Mouse (Mus musculus): ENCODE measurements around the gene Dhodh.

Dhodh gene

DNA sequence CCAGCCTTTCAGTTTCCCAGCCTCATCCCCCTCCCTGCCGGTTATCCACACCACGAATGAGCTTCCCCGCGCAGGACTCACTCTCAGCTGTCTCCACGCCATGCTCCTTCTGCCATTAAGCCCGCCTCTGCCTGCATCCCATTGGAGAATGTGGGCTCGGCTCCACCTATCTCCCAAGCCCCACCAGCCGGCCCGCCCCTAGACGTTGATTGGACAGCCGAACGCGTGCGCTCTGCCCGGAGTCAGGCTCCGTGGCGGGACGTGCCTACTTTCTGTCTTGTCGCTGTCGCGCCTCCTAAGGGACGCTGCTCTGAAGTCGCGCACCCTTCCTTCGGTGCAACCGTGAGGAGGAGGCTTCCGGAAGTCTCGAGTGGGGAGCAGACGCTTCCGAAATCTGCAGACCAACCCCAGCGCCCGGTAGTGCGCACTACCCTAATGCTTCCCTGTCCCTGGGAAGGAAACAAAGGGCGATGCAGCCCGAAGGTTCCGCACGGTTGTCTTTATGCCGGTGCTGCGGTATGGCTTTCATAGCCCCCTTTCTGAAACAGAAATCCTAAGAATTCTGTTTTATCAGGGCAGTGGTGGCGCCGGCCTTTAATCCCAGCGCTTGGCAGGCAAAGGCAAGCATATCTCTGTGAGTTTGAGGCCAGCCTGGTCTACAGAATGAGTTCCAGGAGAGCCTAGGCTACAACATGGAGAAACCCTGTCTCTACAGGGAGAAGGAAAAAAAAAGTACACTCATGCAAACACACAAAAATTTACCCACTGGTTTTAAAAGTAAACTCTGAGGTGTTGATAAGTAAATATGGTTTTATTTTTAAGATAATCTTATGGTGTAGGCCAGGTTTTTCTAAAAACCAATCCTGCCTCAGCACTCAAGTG lies at the start of gene Dhodh:
Gene Dhodh, minus strand, starts transcription at position 403 of the 882 bp plus-strand sequence.
- peak; percentile 96 to 97 for DNase-seq (ENCODE audit: low spot score in 2 of 2)

DNA sequence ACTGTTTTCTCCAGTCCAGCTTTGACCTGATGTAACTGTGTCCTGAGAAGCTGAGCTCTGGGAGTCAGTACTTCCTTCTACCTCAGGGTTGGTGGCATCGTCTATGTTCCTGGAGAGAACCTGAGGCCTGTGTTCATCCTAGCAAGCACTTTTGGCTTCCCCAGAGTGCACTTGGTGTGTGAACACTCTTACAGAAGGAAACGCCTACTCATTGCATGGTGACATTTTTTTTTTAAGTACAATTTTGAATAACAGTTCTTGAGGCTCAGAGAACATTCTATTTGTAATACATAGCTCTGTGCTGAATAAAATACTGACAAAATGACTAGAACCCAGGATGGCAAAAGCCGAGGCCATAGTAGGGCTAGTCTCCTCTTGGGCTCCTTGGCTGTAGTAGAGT lies 48.4 kb upstream of the Dhodh start:
- no peak for DNase-seq (ENCODE audit: low spot score in 2 of 2)

DNA sequence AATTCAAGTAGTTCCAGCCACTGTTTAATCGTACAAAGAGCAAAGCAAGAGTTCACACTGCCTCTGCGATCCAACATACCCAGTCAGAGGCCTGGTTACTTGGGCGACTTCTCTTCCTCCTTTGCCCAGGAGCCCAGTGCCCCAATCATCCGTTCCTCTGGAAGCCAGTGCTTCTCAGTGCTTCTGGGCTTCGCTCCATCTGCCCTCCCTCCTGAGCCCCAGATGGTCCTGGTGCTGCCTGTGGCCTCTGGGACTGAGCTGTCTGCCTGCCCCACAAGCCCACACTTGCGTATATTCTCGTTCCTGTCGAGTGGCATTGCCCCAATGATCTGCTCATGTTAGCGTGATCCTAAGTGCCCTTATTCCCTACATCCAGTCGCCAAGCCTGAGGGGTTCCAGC lies 42.3 kb upstream of the Dhodh start:
- DNase-seq (ENCODE audit: low spot score in 2 of 2), result no peak

GRCm38 (mm10) chr8:109648469-109648868 lies 40.0 kb upstream of the Dhodh start:
- no peak for DNase-seq (ENCODE audit: low spot score in 2 of 2)

GRCm38 (mm10) chr8:109647331-109647730 lies 38.9 kb upstream of the Dhodh start:
- DNase-seq (ENCODE audit: low spot score in 2 of 2), result no peak

DNA sequence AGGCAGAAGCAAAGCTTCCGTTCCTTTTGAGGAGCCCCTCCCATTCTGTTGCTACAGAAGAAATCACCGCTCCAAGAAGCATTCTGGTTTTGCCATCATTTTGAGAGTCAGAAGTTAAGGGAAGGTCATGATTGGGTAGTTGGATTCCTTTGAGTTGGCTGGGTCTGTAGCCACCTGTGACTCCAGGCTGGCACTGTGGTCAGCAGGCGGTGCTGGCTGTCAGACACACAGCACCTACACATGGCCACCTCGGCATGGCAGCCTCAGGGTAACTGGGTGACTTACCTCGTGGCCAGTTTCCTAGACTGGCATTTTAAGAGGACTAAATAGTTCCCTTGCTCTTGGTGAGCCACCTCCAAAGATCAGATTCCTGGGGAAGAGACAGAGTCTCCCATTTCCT lies 32.8 kb upstream of the Dhodh start:
- DNase-seq (ENCODE audit: low spot score in 2 of 2), result no peak

GRCm38 (mm10) chr8:109640410-109640809 lies 31.9 kb upstream of the Dhodh start:
- no peak for DNase-seq (ENCODE audit: low spot score in 2 of 2)

GRCm38 (mm10) chr8:109638851-109639250 lies 30.4 kb upstream of the Dhodh start:
- no peak for DNase-seq (ENCODE audit: low spot score in 2 of 2)

DNA sequence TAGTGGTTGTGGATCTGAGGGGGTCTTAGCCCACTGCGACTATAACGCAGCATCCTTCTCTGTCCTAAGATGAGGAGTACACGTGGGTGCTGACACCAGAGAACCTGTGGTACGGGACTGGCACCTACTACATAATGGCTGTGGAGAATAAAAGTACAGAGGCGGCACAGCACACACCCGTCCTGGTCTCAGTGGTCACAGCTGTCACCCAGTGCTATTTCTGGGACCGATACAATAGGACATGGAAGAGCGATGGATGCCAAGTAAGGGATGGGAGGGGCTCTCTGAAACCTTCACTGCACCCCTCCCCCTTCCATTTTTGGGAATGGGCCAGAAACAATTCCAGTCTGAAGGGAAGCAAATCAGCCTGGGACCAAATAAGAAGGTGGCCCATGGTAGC lies 26.7 kb upstream of the Dhodh start:
- no peak for DNase-seq (ENCODE audit: low spot score in 2 of 2)

- no peak for DNase-seq (ENCODE audit: low spot score in 2 of 2)
These were observed 24.0 kb upstream of the Dhodh start for GRCm38 (mm10) chr8:109632498-109632897.

- DNase-seq (ENCODE audit: low spot score in 2 of 2), result no peak
These were observed 20.2 kb upstream of the Dhodh start for GRCm38 (mm10) chr8:109628638-109629037.

DNA sequence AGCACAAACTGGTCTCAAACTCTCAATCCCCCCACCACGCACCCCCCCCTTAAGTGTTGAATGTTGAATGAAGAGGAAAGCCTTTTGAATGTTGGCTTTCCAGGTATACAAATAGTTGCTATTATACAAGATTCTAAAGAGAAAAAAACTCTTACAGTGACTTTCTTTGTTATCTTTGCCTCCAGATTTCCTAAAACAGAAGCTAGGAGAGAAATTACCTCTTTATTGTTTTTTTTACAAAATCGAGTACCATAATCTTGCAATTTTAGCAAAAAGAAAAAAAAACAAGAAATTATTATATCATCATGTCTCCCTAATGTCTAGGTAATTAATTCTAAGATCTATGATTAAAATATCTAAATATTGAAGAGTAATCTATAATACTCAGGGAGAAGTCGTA lies 7.1 kb upstream of the Dhodh start:
- no peak for DNase-seq (ENCODE audit: low spot score in 2 of 2)

- no peak for DNase-seq (ENCODE audit: low spot score in 2 of 2)
These were observed 6.1 kb upstream of the Dhodh start, which contains the start of gene Pkd1l3 for GRCm38 (mm10) chr8:109614243-109615210. Gene Pkd1l3 (plus strand): TSS chr8:109614517.

- DNase-seq (ENCODE audit: low spot score in 2 of 2), result no peak
These were observed 655 bp upstream of the Dhodh start for GRCm38 (mm10) chr8:109609153-109609502.

GRCm38 (mm10) chr8:109607650-109608049 lies 823 bp downstream of the Dhodh start:
- no peak for DNase-seq (ENCODE audit: low spot score in 2 of 2)

GRCm38 (mm10) chr8:109606725-109607124 lies 1.7 kb downstream of the Dhodh start:
- DNase-seq (ENCODE audit: low spot score in 2 of 2), result no peak

DNA sequence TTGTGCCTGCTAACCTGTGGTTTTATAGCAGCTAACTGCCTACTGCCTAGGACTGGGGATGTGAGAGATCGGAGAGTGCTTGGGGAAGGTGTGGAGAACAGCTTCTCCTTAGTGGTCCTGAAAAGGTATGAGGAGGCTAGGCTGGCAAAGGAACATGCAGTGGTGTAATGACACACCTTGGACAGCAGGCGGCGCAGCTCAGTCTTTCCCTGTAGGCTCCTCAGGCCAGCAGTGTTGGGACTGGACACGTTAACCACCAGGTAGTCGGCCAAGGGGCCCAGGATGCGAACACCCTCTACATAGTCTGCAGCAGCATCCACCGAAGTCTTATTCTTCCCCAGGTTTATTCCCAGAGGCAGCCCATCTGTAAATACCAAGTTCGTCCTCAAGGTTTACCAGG lies 12.6 kb downstream of the Dhodh start:
- DNase-seq (ENCODE audit: low spot score in 2 of 2), result peak; percentile 27 to 35

DNA sequence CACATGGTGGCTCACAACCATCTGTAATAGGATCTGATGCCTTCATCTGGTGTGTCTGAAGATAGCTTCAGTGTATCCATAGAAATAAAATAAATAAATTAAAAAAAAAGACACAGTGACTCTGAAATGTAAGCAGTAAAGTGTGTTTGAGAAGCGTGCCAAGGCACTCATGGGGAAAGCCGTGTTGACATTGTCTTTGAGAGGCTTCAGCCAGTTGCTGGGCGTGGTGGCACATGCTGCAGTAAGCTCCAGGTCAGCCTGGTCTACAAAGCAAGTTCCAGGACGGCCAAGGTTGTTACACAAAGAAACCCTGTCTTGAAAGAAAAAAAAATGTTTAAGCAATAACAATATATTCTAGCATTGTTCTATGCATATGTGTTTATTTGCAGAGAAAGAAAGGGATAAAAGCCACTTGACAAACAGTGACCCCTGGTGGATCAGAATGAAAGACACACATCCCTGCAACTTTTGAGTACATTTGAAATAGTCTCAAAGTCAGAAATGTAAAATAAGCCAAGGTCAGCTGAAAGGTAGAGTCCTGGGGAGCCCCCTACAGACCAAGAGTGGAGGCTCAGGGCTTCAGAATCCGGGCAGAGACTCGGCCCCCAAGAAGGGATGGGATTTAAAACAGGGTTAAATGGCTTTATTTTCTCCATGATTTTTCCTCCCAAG lies 15.2 kb downstream of the Dhodh start:
- DNase-seq (ENCODE audit: low spot score in 2 of 2), result peak in 1 of 2 experiments; percentile 14

DNA sequence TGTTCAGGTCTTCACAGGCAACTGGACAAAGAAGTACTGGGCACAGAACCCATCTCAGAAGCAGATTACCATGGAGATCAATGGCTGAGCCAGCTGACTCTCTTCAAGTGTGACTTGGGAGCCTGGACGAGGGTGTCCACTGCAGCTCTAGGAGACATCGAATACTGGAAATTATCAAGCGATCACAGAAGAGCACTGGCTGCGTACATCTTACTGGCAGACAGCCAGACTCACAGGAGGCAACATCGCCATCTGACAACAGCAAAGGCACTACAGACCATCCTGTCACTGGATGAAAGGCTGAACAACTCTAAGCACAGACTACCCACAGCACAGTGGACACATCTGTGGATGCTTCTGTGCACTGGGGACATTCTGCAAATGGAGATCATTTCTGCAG lies 16.3 kb downstream of the Dhodh start:
- DNase-seq (ENCODE audit: low spot score in 2 of 2), result peak in 1 of 2 experiments; percentile 15

- peak in 1 of 2 experiments; percentile 15 for DNase-seq (ENCODE audit: low spot score in 2 of 2)
These were observed 17.1 kb downstream of the Dhodh start for GRCm38 (mm10) chr8:109591367-109591766.

GRCm38 (mm10) chr8:109590901-109591300 lies 17.6 kb downstream of the Dhodh start:
- no peak for DNase-seq (ENCODE audit: low spot score in 2 of 2)

- no peak for DNase-seq (ENCODE audit: low spot score in 2 of 2)
These were observed 21.4 kb downstream of the Dhodh start for GRCm38 (mm10) chr8:109586972-109587504.
